Mouse (Mus musculus) right cerebral cortex, postnatal 10 days (tissue): ENCODE measurements around the gene Tnrc6a.
A peak's percentile ranks its signal among the peaks of the same experiment; 100 is the strongest.

Experiments
- DNase-seq, 2 experiments: peaks; one replicate each; pipeline ENCODE4 v3.0.0; 2021; ENCODE audit warnings: low spot score in 2 of 2

Gene Tnrc6a

GRCm38 (mm10) chr7:123189762-123190161, 66.1 kb downstream of the Tnrc6a start:
- no peak for DNase-seq

GRCm38 (mm10) chr7:123191731-123192130, 68.0 kb downstream of the Tnrc6a start:
- no peak for DNase-seq

- DNase-seq = no peak
These were observed 69.5 kb downstream of the Tnrc6a start for GRCm38 (mm10) chr7:123193201-123193600.

- DNase-seq = no peak
These were observed 71.0 kb downstream of the Tnrc6a start for GRCm38 (mm10) chr7:123194696-123195095.

GRCm38 (mm10) chr7:123196432-123196831, 72.7 kb downstream of the Tnrc6a start:
- no peak for DNase-seq

- DNase-seq = no peak
These were observed 75.0 kb downstream of the Tnrc6a start for GRCm38 (mm10) chr7:123198695-123199094.

- DNase-seq = no peak
These were observed 75.5 kb downstream of the Tnrc6a start for GRCm38 (mm10) chr7:123199151-123199550.

- DNase-seq = no peak
These were observed 76.0 kb downstream of the Tnrc6a start for GRCm38 (mm10) chr7:123199656-123200206.

- DNase-seq = no peak
These were observed 77.0 kb downstream of the Tnrc6a start for GRCm38 (mm10) chr7:123200722-123201121.

GRCm38 (mm10) chr7:123205261-123205660, 81.6 kb downstream of the Tnrc6a start:
- DNase-seq = peak; percentile 62 to 84

GRCm38 (mm10) chr7:123207561-123207960, 83.9 kb downstream of the Tnrc6a start:
- no peak for DNase-seq

- DNase-seq = no peak
These were observed 86.2 kb downstream of the Tnrc6a start for GRCm38 (mm10) chr7:123209864-123210263.

GRCm38 (mm10) chr7:123211461-123211860, 87.8 kb downstream of the Tnrc6a start:
- DNase-seq = no peak

GRCm38 (mm10) chr7:123212316-123212715, 88.6 kb downstream of the Tnrc6a start:
- no peak for DNase-seq

GRCm38 (mm10) chr7:123214365-123215075, 90.8 kb downstream of the Tnrc6a start, which contains the start of gene Slc5a11:
Slc5a11 (plus strand) TSS chr7:123214780.
- DNase-seq = no peak

GRCm38 (mm10) chr7:123215138-123215537, 91.5 kb downstream of the Tnrc6a start:
- no peak for DNase-seq

- DNase-seq = no peak
These were observed 94.0 kb downstream of the Tnrc6a start for GRCm38 (mm10) chr7:123217448-123218354.

GRCm38 (mm10) chr7:123218620-123219019, 94.9 kb downstream of the Tnrc6a start:
- DNase-seq = peak; percentile 54 to 66

GRCm38 (mm10) chr7:123219781-123220632, 96.3 kb downstream of the Tnrc6a start:
- DNase-seq = peak; percentile 52 to 59

- DNase-seq = no peak
These were observed 96.9 kb downstream of the Tnrc6a start for GRCm38 (mm10) chr7:123220633-123220942.

- no peak for DNase-seq
These were observed 100.4 kb downstream of the Tnrc6a start for GRCm38 (mm10) chr7:123224076-123224475.

- DNase-seq = no peak
These were observed 101.5 kb downstream of the Tnrc6a start for GRCm38 (mm10) chr7:123225159-123225558.
